Mouse (Mus musculus): ENCODE measurements around the gene Olfr770.
"Not testable (repeated sequence)": the region's sequence is repeated elsewhere in the genome, so short reads cannot be mapped to it uniquely, and the experiment has no call there.

Olfr770 gene

GRCm38 (mm10) chr10:129138898-129139297, at the start of gene Olfr770:
TSS of gene Olfr770 (minus strand) at chr10:129138998.
- DNase-seq: no peak

GRCm38 (mm10) chr10:129187319-129187718, 48.5 kb upstream of the Olfr770 start, which contains the start of gene Olfr773:
TSS of gene Olfr773 (minus strand) at chr10:129187419.
- not testable (repeated sequence) for DNase-seq

GRCm38 (mm10) chr10:129177821-129178220, 39.0 kb upstream of the Olfr770 start, which contains the start of gene Olfr772:
TSS of gene Olfr772 (minus strand) at chr10:129177921.
- DNase-seq: not testable (repeated sequence)

- DNase-seq: no peak
Measured at GRCm38 (mm10) chr10:129164651-129165050, 25.9 kb upstream of the Olfr770 start, which contains the start of gene Olfr771. TSS of gene Olfr771 (minus strand) at chr10:129164751.

- no peak for DNase-seq
Measured at GRCm38 (mm10) chr10:129117761-129118160, 21.0 kb downstream of the Olfr770 start, which contains the start of gene Olfr769. TSS of gene Olfr769 (minus strand) at chr10:129117861.

- DNase-seq: no peak
Measured at GRCm38 (mm10) chr10:129115146-129115545, 23.7 kb downstream of the Olfr770 start.

DNA sequence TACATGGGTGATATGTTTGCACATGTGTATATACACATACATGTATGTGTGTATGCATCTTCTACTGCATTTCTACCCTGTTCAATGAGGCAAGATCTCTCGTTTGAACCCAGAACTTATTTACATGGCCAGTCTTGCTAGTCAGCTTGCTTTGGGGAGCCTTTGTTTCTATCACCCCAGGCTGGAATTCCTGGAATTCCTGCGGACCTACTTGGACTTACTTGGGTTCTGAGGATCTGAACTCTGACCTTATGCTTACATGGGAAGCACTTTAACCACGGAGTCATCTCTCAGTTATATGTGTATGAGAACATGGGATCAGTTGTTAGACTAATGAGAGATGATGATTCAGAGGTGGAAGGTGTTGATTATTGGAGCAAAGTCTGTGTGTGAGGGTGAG, 37.6 kb downstream of the Olfr770 start:
- DNase-seq: no peak

DNA sequence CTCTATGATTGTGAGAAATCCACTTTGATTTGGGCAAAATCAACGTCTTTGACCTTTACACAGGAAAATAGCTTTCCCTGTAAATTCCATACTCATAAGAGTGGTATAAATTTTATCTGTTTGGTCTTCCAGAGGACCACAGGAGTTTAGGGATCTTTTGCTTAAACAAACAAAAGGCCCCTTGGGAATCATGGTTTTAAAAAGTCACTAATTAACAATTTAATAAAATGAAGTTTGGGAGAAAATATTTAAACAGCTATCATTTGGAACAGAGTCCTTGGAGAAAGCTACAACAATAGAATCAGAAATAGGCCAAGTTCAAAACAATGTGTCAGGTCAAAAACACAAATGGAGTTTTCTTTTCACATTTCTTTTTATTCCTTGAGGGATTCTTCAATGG, 39.5 kb downstream of the Olfr770 start, which contains the start of gene Olfr768:
Gene Olfr768 (minus strand): TSS at position 101 of the 400 bp plus-strand sequence.
- DNase-seq: no peak

GRCm38 (mm10) chr10:129082810-129083209, 56.0 kb downstream of the Olfr770 start, which contains the start of gene Olfr767:
TSS of gene Olfr767 (minus strand) at chr10:129082910.
- not testable (repeated sequence) for DNase-seq
